Mouse (Mus musculus): ENCODE data around the gene Tet3.

The Tet3 gene

DNA sequence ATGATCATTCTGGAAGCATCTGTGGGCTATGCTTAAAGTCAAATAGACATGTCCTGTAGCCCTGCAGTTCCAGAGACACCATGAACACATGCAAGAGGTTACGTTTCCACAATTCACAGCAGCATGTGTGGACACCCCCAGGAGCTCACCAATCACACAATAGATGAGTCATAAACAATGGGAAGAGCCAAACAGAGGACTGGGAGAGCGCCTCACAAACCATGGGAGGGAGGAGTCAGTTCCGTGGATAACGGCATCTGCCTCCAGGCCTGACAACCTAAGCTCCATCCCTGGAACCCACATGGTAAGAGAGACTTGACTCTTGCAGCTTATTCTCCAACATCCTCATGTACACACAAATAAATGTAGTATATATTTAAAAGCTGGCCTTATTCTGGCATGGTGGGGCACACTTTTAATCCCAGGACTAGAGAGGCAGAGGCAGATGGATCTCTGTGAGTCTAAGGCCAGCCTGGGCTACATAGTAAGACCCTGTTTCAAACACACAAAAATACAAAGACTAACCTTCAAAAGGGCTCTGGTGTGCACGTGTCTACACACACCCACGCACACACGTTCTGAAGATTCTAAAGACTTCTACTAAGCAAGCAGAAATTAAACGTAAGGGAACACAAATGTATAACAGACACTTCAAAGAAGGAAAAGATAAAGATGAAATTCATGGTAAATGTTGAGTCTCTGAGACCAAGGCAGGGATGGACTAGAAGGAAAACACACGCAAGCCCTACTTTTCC, 44.1 kb downstream of the Tet3 start:
- DNase-seq (ENCODE audit: low read depth, low spot score), result no peak

DNA sequence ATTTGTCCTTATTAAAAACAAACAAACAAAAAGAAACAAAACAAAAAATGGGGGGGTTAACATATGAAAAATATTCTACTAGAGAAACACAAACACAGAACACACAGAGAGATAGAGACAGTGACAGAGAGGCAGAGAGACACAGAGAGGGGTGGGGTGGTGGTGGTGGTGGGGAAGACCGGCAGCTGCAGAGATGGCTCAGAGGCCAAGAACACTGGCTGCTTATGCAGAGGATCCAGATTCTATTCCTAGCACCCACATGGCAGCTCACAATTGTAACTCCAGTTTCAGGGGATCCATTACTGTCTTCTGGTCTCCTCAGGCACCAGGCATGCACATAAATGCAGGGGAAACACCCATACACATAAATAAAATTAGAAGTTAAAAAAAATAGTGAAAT, 45.2 kb downstream of the Tet3 start:
- DNase-seq (ENCODE audit: low read depth, low spot score), result peak; percentile 53

DNA sequence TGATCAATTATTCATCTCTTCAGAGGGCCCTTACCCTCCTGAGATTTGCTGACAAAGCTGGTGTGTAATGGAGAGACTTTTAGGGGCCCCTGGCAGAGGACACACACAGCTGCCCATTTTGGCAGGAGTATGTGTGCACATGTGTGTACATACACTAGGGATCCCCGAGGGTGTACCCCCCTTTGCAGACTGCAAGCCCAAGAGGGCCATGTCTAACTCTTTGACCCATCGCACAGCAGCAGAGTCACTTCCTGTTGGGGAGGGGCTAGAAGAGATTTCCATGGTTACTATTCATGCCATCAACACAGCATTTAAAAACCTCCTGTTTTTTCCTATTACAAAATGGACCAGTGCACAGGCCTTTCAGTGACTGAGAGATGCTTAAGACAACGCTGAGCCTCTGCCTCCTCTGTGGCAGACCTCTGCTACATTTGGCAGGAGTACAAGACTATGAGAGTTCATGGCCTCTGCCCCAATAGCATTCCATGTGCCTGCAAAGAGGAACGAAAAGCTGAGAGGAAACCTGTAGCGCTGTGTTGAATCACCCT, 46.0 kb downstream of the Tet3 start:
- DNase-seq (ENCODE audit: low read depth, low spot score), result peak; percentile 50

DNA sequence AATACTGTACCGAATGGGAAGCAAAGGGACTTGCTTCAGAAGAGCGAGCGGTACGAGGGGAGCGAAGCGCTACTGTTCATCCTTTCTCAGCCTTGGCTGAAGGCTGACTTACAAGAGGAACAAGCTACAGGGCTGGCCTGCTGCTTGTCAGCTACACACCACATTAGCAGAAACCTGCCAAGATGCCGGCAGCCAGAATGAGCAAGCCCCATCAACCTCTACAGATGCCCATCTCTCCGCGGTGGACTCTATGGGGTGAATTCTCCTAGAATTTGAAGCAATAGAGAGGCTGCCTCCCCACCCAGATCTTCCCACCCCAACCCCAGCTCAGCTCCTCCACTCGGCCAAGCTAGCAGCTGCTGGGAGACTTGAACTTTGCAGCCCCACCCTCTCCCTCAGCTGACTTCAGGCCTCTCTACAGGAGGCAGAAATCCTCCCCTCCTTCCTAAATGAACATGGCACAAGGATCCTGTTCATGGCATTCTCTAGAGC, 46.5 kb downstream of the Tet3 start:
- no peak for DNase-seq (ENCODE audit: low read depth, low spot score)

DNA sequence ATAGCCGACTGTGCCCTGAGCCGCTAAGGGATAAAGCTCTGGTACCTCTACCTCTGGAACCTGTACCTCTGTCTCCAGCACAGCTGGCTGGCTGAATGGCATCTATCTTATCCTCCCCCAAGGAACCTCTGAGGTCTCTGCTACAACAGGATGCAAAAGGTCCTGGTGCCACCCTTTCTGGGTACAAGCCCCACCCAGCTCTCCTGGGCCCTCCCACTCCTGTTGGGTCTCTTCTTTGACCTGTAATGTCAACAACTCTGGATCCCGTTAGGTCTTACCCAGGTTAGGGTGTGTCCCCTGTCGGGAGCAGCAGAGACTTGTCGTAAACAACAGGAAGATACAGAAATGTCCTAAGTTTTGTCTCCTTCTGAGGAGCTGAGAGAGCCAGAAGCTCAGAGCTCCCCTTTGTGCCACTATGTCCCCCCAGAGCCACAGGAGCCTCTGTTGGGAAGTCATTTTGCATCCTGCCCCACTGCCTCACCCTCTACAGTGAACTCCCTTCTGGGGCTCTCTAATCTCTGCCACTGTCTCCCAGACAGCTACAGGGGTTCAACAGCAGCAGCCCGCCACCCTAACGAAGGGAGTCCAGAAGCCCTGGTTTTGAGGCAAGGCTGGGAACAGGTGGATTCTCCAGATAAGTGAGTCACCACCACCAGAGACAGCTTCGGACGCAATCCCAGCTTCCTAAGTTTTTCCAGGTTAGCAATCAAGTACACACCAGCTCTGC, 47.1 kb downstream of the Tet3 start:
- DNase-seq (ENCODE audit: low read depth, low spot score), result no peak

DNA sequence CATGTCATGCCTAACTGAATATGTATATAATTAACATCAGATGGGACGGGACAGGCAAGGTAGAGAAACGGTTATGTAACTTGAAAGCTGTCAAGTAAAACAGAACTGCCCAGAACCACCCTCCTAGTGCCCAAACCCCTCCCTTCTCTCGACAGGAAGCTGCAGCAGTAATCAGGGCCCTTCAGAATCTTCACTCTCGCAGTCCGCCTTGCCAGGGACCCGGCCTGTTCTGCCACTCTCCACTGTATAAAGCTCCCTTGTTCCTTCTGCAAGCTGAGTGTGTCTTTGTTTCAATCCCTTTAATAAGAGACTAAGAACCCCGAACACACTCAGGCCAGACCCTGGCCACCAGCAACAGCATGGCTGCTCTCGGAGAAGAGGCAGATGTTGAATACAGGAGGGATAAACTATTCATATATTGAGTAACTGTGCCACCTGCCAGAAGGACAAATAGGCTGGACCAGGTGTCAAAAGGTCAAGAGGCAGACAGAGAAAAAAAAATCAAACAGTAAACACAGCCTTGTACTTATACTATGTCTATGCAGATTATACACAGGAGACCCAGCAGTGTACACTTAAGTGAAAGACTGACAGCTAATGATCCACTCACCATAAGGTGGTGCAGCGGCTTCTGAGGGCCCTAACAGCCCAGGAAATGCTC, 48.7 kb downstream of the Tet3 start:
- DNase-seq (ENCODE audit: low read depth, low spot score), result no peak

DNA sequence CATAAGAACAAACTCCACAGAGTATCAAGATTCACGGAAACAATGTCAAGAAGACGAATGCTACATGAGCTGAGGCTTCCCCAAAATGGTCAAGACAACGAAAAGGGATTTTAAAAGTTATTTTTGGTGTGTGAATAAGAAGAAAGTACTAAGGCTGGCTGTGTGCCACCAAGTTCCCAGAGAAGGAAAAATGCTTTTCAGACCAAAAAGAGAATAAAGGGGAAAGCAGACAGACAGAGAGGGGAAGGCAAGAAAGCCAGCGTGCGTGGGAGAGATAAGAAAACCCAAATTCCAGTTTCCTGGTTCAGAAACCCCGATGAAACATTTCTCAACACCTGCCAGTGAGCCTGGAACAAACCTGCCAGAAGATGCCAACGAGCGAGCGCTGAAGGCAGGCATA, 50.4 kb downstream of the Tet3 start:
- no peak for DNase-seq (ENCODE audit: low read depth, low spot score)

DNA sequence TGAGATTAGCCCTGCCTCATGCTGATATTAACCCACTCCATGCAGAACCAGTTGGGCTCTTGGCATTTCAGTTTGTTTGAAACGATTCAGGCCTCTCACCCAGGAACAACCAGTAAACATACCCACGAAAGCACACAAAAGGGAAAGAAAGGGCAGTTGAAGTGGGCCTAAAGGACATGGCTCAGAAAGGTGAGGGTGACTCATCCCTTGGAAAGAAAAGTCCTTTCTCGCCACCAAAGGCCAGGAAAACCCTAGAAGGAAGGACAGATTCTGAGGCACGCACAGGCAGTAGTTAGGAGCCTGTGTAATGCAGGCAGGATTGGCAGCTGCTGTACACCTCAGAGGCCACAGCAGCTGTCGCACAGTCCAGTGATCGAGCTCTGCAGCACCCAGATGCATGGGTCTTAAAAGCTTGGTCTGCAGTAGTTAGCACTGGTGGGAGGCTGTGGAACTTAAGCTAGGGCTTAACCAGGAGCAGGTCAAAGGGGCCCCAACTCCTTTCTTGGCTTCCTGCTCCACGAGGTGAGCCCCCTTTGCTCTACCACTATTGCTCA, 53.3 kb downstream of the Tet3 start:
- DNase-seq (ENCODE audit: low read depth, low spot score), result no peak

DNA sequence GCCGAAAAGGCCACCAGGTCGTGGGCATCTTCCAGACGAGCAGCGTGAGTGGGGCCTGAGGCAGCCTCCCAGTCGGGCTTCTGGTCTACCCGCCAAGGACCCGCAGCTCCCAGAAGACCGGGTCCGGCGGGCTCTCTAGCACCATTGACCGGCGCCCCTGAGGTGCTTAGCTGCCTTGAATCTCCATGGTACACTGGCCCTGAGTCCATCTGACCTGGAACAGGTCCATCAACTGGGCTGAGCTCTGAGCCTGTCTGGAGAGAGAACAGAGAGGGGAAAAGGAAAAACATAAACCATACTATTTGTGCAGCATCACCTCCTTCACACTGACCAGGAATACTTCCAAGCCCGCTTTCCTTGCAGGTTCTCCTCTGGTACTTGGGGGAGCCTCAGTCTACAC, 54.3 kb downstream of the Tet3 start:
- DNase-seq (ENCODE audit: low read depth, low spot score), result no peak

DNA sequence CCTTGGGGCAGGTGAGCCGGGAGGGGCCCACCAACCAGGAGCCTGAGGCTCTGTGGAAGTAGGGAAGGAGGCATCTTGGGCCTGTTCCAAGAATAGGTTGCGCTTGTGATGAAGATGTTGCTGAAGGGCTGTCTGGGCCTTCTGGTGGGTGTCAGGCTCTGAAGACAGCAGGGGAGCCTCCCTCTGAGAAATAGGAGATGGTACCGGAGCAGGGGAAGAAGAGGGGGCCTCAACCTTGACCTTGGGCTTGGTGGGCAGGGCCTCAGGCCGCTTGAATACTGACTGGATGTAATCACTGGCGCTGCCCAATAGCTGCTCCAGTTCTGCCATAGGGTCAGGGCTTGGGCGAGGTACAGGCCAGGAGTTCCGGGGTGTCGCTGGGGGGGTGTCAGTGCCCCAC, 55.4 kb downstream of the Tet3 start:
- no peak for DNase-seq (ENCODE audit: low read depth, low spot score)

DNA sequence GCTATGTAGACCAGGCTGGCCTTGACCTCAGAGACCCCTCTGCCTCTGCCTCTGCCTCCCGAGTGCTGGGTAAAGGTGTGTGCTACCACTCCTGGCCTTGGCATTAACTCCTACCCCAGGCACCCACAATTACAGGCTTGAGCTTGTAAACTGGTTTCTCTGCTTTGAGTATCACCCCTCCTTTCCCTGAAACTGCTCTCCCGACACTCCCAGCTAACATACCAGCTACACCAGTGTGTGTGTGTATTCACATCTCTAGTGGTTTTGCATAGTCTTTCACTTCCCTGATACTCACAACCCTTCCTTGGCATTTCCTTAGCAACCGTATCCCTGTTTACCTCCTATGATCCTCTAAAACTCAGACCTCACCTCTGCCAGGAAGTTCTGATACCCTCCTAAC, 59.1 kb downstream of the Tet3 start:
- no peak for DNase-seq (ENCODE audit: low read depth, low spot score)

DNA sequence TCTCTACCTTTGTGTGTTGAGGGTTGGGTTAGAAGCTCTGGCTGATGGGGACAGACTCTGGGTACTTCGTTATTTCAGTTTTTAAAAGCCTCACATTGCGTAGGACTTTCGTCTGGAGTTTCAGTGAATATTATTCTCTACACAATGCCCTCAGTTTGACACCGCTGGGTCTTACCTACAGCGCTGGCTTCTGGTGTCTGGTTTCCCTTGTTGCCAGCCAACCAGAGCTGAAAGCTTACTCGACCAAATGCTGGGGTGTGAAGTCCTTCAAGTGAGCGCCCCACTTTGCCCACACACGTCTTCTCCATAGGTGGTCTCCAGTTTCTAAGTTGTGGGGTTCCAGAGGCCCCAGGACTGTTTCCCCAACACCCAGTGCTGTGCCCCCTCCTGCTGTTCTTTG, 61.2 kb downstream of the Tet3 start:
- no peak for DNase-seq (ENCODE audit: low read depth, low spot score)

DNA sequence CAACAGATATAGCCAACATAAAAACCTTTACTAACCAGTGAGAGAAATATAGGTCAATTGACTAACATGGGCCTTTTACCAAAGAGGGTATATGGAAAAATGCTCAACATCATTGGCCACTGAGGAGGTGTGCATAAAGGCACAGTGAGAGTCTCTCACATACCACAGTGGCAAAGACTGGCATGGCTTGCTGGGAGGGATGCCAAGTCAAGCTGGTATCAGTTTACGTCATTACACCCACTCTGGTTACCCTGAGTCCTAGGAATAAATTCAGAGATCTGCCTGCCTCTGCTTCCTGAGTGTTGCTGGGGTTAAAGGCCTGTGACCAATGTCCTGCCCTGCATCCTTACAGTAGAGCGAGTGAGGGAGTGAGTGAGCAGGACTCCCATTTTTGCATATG, 62.2 kb downstream of the Tet3 start:
- no peak for DNase-seq (ENCODE audit: low read depth, low spot score)

DNA sequence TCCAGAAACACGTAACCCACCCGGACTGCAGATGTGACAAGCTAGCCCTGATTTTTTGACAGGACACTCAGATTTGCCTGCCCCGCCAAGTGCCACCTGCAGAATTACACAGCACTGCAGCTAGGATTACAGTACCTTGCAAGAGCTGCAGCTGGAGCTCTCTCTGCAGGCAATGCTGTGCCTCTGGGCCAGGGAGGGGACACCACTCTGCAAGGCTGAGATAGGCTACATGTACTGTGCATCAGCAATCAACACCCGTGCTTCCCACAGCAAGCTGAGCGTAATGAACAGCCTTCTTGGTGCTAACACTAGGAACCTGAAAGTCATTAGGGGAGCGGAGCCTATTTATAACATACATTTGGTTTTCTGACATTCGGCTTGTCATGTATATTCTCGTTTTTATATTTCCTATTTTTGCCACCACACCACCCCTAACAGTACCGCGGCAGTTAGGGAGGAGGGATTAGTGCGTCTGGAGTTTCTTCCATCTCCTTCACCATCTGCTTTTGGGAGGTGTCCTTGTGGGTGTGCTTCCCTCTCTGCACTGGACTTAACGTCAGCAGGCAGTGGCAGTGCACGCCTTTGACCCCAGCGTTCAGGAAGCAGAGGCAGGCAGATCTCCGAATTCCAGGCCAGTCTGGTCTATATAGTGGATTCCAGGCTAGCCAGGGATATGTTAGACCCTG, 63.2 kb downstream of the Tet3 start:
- no peak for DNase-seq (ENCODE audit: low read depth, low spot score)

DNA sequence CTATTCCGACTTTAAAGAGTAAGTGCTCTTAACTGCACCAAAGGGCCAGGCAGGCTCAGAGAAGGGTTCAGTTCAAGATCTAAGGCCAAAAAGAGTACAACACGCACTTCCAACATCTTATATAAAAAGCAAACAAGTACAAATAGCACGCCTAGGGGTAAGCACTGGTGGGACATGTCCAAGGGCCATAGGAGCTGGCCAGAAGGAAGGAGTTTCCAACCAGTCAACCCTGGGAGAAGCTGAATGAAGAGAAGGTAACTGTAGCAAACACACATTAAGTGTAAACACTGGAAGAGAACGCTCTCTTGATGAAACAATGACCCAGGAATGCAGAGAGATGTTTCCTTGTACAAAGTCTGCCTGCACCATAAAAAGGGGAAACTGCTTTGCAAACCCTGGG, 64.8 kb downstream of the Tet3 start:
- no peak for DNase-seq (ENCODE audit: low read depth, low spot score)

DNA sequence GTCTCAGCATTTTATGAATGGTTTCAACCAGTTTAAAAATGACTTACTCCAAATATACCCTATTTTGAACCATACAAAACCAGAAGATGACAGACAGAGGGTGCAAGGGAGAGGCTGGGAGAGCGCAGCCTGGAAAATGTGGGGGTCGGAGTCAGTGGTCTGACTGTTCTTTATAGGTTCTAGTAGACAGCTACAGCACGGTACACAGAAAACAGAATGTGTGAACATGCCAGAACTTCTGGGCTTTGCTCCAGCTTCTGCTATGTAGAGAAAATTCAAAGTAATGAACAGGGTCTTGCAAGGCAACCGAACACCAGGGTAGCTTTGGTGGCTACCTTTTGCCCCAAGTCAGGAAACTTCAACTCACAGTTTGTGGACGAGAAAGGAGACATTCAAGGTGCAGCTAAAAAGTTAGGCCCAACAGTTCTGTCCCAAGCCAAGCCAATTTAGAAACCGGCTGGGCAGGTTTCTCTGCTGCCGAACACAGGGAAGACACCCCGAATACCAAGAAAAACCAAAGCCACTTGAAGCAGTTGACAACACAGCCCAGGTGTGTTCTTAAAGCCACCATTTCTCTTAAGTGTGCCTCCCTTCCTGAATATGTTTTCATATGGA, 66.6 kb downstream of the Tet3 start:
- no peak for DNase-seq (ENCODE audit: low read depth, low spot score)

DNA sequence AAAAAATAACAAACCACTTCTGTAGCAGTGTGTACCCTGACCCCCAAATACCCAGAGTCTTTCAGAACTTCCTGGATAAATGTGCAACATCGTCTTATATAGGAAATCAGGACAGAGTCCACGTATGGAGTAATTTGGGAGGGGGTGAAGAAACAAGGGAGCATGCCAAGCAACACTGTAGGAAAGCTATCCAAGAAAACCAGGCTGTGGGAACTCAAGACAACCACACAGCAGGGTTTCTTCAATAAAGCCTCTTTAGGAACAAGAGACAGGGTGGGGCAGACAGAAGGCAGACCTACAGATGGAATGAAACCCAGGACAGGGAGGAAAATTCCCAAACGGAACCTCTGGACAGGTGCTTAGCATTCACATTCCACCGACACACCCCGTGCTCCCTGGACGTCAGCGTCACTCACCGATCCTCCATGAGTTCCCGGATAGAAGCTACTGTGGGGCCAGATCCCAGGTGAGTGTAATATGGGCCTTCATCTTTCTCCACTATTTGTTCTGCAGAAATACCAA, 73.3 kb downstream of the Tet3 start:
- DNase-seq (ENCODE audit: low read depth, low spot score), result no peak

DNA sequence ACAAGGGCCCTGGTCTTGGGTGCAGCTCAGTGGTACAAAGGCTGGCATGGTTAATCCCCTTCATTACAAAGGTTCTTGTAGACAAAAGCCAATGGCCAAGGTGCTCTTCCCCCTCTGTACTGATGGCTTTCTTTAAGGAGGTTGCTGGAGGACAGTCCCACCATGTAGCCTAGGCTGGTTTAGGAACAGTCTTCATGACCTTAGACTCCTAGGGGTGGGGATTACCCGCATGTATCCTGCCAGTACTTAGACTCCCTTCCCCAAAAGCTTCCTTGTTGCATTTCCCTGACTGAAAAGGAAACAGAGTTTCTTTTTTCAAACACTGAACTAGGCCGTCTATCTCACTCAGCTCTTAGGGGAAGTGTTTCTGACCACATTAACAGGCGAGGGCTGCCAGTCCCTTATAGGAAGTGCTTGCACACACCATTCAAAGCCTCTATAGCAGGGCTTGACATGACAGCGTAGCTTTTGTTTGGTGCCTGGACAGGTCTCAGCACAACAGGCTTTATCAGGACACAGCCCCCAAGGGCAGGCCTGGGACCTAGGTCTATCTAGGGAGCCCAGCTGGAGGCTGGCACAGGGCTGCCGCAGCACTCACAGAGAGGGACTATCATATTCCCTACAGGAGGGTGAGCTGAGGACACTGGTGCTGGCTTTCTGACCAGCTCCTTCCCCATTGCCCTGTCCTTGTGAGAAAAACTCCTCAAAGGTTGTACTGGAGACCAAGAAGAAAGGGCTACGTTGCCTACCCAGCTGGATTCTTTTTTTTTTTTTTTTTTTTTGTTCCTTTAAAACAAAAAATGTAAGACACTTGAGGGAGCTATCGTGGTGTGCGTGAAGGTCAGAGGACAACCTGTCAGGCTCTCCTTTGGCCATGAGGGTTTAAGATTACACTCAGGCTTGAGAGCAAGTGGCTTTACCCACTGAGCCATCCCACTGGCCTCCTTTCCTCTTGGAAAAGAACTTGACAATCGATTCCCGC, 77.1 kb downstream of the Tet3 start:
- peak; percentile 76 for DNase-seq (ENCODE audit: low read depth, low spot score)

DNA sequence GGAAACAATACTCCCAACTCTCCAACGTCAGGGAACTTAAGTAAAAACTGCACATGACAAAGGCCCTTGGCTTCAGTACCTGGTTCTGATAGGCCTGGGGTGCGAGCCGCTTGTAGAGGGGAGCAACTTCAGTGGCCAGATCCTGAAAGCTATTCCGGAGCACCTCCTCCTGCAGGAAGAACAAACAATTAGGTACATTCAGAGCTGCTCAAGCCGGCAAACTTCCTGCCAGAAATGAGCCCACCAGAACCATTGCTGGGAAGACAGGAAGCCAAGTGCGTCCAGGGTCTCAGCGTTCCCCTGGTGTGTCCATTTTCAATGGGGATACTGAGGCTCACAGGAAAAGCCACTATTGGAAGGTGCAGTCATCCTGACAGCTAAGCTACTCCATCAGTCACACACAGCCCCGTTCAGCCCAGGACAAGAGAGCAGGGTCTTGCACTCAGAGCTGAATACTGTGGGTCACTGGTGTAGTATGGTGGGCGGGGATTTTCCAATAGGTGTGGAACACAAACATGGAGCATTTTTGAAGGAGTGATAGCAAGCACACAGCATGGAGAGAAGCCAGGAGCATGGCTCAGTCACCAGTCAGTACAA, 85.1 kb downstream of the Tet3 start:
- DNase-seq (ENCODE audit: low read depth, low spot score), result no peak

Data from skeletal muscle tissue, adult 2 months (tissue).